Mouse (Mus musculus) left cerebral cortex, adult 2 months (tissue): ENCODE data around the gene 6030468B19Rik. TPM values are rescaled to one million over a fixed set of nuclear protein-coding genes. Genes with fewer than 3 reads are reported as not detected.

Source experiments
- DNase-seq, 2 experiments: peaks; one replicate each; pipeline ENCODE4 v3.0.0; 2021 to 2022; ENCODE audit warnings: low spot score in 2 of 2, mixed read lengths in 1 of 2; ENCODE audit errors: extremely low spot score in 1 of 2
- H3K27ac ChIP-seq: fragments of 200-600 bp; 2 replicates; pipeline ENCODE4 v1.8.1; 2022
- H3K4me3 ChIP-seq: fragments of 200-600 bp; 2 replicates; pipeline ENCODE4 v1.8.1; 2022
- CTCF ChIP-seq: fragments of 200-600 bp; IDR thresholded peaks from 2 replicates; pipeline ENCODE4 v1.8.1; 2022; ENCODE audit warnings: antibody characterized with exemption, mild to moderate bottlenecking, moderate library complexity
- intact Hi-C: fragments of 180-260 bp; cut with DNase I; formaldehyde crosslinking; loops from one replicate; pipeline ENCODE4 v1.15.1; 2025
- total RNA-seq, 2 experiments: library from RNA; stranded (reverse); gene quantifications; 2 replicates each; pipeline ENCODE4 v1.2.3; 2021

6030468B19Rik gene
- total RNA-seq, 2 experiments from 2014 or later = not detected

DNA sequence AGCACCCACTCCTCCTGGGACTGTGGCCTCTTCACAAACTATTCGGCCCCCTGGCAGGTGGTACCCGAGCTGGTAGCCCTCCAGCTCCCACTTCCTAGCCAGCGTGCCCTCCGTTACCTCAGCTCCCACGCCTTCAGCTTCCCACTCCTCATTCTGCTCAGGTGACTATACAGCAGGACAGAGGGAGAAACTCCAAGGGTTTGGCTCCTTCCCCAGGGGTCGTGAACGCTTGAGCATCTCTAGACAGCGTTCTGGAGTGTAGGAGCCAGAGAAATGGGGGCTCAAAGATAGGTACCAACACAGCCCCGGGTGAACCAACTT, 6.1 kb upstream of the 6030468B19Rik start:
- intact Hi-C loops = no loop called here
- TF ChIP-seq CTCF = no peak
- no peak overlapping the region for H3K27ac ChIP-seq

DNA sequence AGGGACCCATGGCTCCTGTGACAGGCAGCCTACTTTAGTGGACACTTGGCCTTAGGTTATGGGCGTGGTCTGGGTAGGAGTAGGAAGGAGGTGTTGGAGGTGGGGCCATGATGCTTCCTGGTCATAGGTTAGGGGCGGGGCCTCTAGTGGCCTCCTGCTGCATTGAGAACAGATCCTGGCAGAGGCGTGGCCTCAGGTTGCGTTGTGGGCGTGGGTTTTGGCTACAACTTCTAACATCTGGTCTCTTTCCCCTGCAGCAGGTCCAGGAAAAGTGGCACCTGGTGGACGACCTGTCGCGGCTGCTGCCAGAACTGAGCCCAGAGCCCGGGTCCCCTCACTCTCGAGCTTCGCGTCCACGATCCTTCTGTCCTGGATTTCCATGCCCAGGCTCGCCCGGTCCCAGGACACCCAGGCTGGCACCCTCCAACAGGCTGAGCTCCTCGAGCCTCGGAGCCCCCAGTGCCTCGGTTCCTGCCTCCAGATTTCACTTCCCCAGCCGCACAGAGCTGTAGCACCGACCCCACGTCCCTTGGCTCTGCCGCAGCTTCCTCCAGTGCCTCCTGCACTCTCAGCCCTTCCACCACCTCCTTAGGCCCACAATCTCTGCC, 5.1 kb upstream of the 6030468B19Rik start:
- intact Hi-C loops = no loop called here
- no peak for TF ChIP-seq CTCF
- H3K4me3 ChIP-seq = no peak overlapping the region
- DNase-seq = no peak
- H3K27ac ChIP-seq = no peak overlapping the region

More for the DNA sequence above, 6.1 kb upstream of the 6030468B19Rik start:
- H3K4me3 ChIP-seq = no peak overlapping the region
- no peak for DNase-seq

GRCm38 (mm10) chr11:117794035-117794551, 3.4 kb upstream of the 6030468B19Rik start:
- intact Hi-C loops = no loop called here

GRCm38 (mm10) chr11:117796954-117797353, 506 bp upstream of the 6030468B19Rik start:
- Histone ChIP-seq H3K27ac (no peak overlapping the region), H3K4me3 (no peak overlapping the region)
- intact Hi-C loops = no loop called here
- no peak for DNase-seq
- TF ChIP-seq CTCF = no peak

More at GRCm38 (mm10) chr11:117794035-117794551, 3.4 kb upstream of the 6030468B19Rik start:
- no peak overlapping the region for H3K4me3 ChIP-seq
- no peak overlapping the region for H3K27ac ChIP-seq
- DNase-seq = no peak
- TF ChIP-seq CTCF = no peak

DNA sequence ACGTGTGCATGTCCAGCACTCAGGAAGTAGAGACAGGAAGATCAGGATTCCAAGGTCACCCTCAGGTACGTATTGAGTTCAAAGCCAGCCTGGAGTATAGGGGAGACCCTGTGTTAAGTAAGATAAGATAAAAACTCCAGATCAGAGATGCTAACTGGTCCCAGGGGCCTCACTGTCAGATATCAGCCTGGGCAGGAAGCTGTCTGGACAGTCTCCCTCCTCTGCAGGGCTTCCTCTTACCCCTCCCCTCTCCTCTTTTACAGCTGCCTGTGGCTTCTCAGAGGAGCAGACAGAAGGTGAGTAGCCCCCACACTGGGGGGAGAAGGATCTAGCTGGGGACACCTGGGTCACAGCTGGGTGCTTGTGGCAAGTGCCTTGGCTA, 691 bp downstream of the 6030468B19Rik start:
- no peak for DNase-seq
- TF ChIP-seq CTCF = no peak
- Histone ChIP-seq H3K4me3 (no peak overlapping the region), H3K27ac (no peak overlapping the region)
- intact Hi-C loops = no loop called here

DNA sequence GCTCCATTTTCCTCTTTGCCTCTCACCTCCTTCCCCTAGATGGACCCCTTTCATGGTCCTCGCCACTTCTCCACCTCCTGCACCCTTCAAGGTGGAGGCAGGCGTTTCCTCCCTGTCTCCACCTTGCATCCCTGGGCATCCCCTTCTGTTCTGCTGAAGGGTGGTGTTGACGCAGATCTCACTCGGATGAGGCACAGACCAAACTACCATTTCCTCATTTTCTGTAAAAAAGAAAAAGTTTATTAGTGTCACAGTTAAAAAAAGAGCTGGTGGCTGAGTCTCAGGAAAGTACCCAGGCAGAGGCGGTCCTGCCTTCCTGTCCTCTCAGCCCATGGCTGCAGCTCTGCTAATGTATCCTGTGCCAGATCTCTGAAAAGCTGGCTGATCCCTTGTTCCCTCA, 1.7 kb downstream of the 6030468B19Rik start:
- no peak overlapping the region for H3K4me3 ChIP-seq

GRCm38 (mm10) chr11:117800038-117800437, 2.6 kb downstream of the 6030468B19Rik start:
- no peak overlapping the region for H3K4me3 ChIP-seq
- intact Hi-C loops = no loop called here
- no peak overlapping the region for H3K27ac ChIP-seq
- no peak for TF ChIP-seq CTCF
- no peak for DNase-seq

More for the DNA sequence above, 1.7 kb downstream of the 6030468B19Rik start:
- DNase-seq = no peak
- no peak overlapping the region for H3K27ac ChIP-seq
- intact Hi-C loops = no loop called here
- TF ChIP-seq CTCF = no peak

- no peak for TF ChIP-seq CTCF
- no peak overlapping the region for H3K27ac ChIP-seq
- DNase-seq = no peak
- no peak overlapping the region for H3K4me3 ChIP-seq
- intact Hi-C loops = no loop called here
These were observed 4.2 kb downstream of the 6030468B19Rik start for GRCm38 (mm10) chr11:117801650-117802049.

DNA sequence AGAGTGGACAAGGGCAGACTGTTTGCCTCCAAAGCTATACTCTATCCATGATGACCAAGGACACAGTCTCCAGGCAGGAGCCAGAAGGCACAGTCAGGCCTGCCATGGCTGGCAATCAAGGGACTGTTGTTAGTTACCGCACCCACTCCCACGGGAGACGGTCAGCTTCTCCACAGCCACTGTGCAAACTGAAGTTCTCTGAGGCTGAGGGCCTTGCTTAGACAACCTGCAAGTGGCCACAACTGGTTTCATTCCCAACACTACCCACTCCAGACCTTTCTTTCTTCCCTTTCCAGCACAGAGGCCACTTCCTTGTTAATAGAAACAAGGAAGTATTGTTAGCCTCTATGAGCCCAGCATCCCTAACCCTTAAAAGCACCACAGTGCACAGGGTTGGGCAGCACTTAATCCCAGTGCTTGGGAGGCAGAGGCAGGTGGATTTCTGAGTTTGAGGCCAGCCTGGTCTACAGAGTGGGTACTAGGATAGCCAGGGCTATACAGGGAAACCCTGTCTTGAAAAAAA, 5.8 kb downstream of the 6030468B19Rik start:
- TF ChIP-seq CTCF = no peak
- H3K27ac ChIP-seq = no peak overlapping the region
- H3K4me3 ChIP-seq = no peak overlapping the region
- intact Hi-C loops = no loop called here
- no peak for DNase-seq

DNA sequence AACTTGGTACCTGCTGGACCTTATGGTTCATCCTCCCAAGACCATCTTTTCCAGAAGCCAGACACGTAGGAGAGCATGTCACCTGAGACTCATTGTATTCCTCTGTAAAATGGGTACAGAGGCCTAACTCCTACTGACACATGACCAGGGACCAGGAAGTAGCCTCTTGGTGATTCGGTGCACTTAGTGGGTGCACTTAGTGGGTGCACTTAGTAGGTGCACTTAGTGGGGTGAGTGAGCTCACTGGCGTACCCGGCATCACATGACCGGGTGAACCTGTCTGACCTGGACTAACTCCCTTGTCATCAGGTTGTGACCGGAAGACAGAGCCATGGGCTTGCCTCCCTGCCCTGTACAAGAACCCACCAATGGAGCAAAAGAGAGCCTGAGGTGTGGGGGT, 9.3 kb downstream of the 6030468B19Rik start:
- Histone ChIP-seq H3K4me3 (no peak overlapping the region), H3K27ac (no peak overlapping the region)
- intact Hi-C loops = no loop called here
- DNase-seq = no peak
- no peak for TF ChIP-seq CTCF

- H3K4me3 ChIP-seq = peak within 1 kb of the TSS; percentile 77
- no peak for TF ChIP-seq CTCF
- peak; percentile 43 to 57 for DNase-seq
- intact Hi-C loops = no loop called here
- peak within 1 kb of the TSS; percentile 63 for H3K27ac ChIP-seq
These were observed 12.2 kb downstream of the 6030468B19Rik start, which contains the start of the genes Gm20708 and Syngr2 for GRCm38 (mm10) chr11:117809407-117810311. TSS of gene Gm20708 (plus strand) at chr11:117809668. TSS of gene Syngr2 (plus strand) at chr11:117809668.
